Mouse (Mus musculus) midbrain, embryonic 14.5 days (tissue): ENCODE results near the gene Pagr1b. TPM values are rescaled to one million over a fixed set of nuclear protein-coding genes. Genes with fewer than 3 reads are reported as not detected.

Source experiments
- ATAC-seq: fragments of 200-750 bp; cut with Nextera tagmentation; 2 replicates; pipeline ENCODE4 v1.8.0; 2017; ENCODE audit warnings: moderate number of reproducible peaks, moderate library complexity; ENCODE audit not compliant: low FRiP score, low TSS enrichment
- DNase-seq: peaks from one replicate; pipeline ENCODE4 v3.0.0-alpha.2; 2015
- H3K27ac ChIP-seq: fragments of 300-500 bp; sonication (generic); replicated peaks from 2 replicates; pipeline ENCODE4 v1.5.1; 2014; ENCODE audit warnings: mild to moderate bottlenecking, low read depth, low read length, moderate library complexity
- H3K27me3 ChIP-seq: fragments of 300-500 bp; sonication (generic); 2 replicates; pipeline ENCODE4 v1.6.1; 2014; ENCODE audit warnings: low read length, control low read depth, mixed read lengths; ENCODE audit not compliant: control insufficient read depth, insufficient read depth
- H3K36me3 ChIP-seq: fragments of 300-500 bp; sonication (generic); 2 replicates; pipeline ENCODE4 v1.6.1; 2014; ENCODE audit warnings: low read length, control low read depth; ENCODE audit not compliant: control insufficient read depth, insufficient read depth
- H3K4me1 ChIP-seq: fragments of 300-500 bp; sonication (generic); 2 replicates; pipeline ENCODE4 v1.6.1; 2014; ENCODE audit warnings: mild to moderate bottlenecking, antibody characterized with exemption, low read length, control low read depth; ENCODE audit not compliant: control insufficient read depth, insufficient read depth
- H3K4me2 ChIP-seq: fragments of 300-500 bp; sonication (generic); 2 replicates; pipeline ENCODE4 v1.6.1; 2014; ENCODE audit warnings: mild to moderate bottlenecking, low read length, moderate library complexity
- H3K4me3 ChIP-seq: fragments of 300-500 bp; sonication (generic); replicated peaks from 2 replicates; pipeline ENCODE4 v1.5.1; 2014; ENCODE audit warnings: low read depth, low read length
- H3K9ac ChIP-seq: fragments of 300-500 bp; sonication (generic); replicated peaks from 2 replicates; pipeline ENCODE4 v1.6.1; 2014; ENCODE audit warnings: mild to moderate bottlenecking, low read length, moderate library complexity
- H3K9me3 ChIP-seq: fragments of 300-500 bp; sonication (generic); 2 replicates; pipeline ENCODE4 v1.6.1; 2016; ENCODE audit warnings: low read length, control low read depth, mixed read lengths; ENCODE audit not compliant: control insufficient read depth
- WGBS: fragments of 180-500 bp; shearing (Covaris S2); extraction: QIAGEN DNeasy Blood & Tissue Kit; methylation state at CpG from one replicate; pipeline ENCODE4 v1.1.7; 2014; 5-methylcytosine and 5-hydroxymethylcytosine counted together
- polyA plus RNA-seq: library from polyadenylated mRNA; unstranded; fragments of >200 nt; fragmentation: Nextera tagmentation; extraction: Ambion mirVana; gene quantifications from 2 replicates; pipeline ENCODE4 v1.2.1, GENCODE M21; 2014

Pagr1b gene
- polyA plus RNA-seq, 1 experiment from 2014 or later: not detected

DNA sequence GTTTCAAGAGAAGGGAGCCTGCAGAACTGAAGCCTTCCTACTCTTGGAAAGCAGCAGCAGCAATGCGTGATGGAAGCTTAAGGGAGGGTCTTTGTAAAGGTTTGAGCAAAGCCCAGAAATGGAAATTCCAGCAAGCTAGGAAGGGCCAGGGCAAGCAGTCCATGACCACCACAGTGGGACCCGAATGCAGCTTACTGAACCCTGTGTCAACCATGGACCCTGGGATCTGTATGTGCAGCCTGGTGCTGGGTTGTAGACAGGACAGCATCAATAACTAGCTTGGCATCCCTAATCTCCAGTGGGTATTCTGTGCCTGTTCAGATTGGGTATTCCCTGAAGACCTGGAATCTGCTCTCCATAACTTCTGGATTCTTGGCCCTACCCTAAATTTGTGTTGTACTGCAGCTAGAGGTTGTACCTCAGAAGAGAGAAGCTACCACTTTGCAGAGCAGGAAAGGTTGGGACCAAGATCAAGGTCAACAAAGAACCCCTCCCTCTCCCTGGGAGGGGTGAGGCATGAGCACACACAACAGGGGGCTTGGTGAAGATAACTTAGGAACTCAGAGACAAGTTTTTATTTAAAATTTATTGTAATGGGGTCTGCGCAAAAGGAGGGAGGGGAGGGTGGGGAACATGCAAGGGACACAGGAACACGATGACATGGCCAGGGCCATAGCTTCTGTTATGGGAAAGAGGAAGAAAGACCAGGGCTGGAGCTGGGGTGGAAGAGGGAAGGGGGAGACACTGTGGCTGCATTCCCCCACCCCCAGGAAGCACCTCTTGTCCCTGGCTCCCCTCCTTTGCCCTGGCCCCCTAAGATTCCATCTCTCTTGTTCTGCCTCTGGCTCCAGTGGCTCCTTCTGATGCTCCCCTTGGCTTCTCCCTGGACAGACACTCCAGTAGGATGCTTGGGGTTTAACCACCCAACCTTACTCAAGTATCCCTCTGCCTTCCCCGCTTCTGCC lies 5.6 kb upstream of the Pagr1b start:
- Histone ChIP-seq H3K27me3 (no peaks in the 10 kb centered on the region), H3K4me3 (peak overlapping the region; percentile 45), H3K27ac (peak overlapping the region; percentile 80), H3K4me1 (peaks cover 50% of the 10 kb centered on the region), H3K9ac (peak overlapping the region; percentile 99), H3K36me3 (peaks cover 31% of the 10 kb centered on the region), H3K4me2 (peak overlapping the region; percentile 84), H3K9me3 (no peaks in the 10 kb centered on the region)
- DNase-seq (no peak), ATAC-seq (no peak)
- WGBS: 40% methylated on average over 5 of the region's 5 CpGs

DNA sequence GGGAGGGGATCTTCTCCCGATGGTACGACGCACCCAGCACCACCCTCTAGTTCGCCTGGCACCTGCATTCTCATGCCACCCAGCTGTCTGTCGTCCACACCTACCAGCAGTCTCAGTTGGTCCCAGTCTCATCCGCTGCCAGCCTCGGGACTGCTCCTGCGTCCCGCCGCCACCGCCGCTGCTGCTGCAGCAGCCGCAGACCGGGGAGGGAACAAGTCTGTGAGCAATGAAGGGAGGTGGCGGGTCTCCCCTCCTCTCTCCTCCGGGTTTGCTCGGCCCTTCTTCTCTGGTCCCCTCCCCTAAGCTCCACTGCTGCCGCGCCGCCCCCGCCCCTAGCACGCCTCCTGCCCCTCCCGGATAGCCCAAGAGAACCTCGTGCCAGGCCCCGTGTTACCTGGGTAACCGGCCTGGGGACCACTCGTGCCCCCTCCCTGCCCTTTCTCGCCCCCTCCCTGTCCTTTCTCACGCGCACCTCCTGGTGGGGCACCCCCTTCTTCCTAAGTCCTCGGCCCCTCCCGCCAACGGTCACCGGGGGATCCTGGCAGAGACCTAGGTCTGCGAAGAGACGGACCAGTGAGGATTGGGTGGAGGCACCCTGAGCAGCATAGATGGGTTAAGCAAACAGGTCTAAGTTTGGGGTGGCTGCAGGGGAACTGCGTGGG lies 4.7 kb upstream of the Pagr1b start, which contains the start of the genes Gm42742 and Prrt2:
Gene Gm42742 (minus strand): TSS at position 197 of the 662 bp plus-strand sequence.
Gene Prrt2 (minus strand): TSS at position 311 of the 662 bp plus-strand sequence.
- Histone ChIP-seq H3K9me3 (no peaks in the 10 kb centered on the region), H3K4me2 (peak within 1 kb of the TSS; percentile 84), H3K27me3 (no peaks in the 10 kb centered on the region), H3K9ac (peak within 1 kb of the TSS; percentile 80), H3K36me3 (peaks cover 31% of the 10 kb centered on the region), H3K4me3 (peak within 1 kb of the TSS; percentile 45), H3K4me1 (peaks cover 50% of the 10 kb centered on the region), H3K27ac (peak within 1 kb of the TSS; percentile 80)
- WGBS: under 1% methylated on average over 37 of the region's 37 CpGs
- ATAC-seq (peak; percentile 21; the same call in 1 of the 2 replicates), DNase-seq (peak; percentile 75)

DNA sequence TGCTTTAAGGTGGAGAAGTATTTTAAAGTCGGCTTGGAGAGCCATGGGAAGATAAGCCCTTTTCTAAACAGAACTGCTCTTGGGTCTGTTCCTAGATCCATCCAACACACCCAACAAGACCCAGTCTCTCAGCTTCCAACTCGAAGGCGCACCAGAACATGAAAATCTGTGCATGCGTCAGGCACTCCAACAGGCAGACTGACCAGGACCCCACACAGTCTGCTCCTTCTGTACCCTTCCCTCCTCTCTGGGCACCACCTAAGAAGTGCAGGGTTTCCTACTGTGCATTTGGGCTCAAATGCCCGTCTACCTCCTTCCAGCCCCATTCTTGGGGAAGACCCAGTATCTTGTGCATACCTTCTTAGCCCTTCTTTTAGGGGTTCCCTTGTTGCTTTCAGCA lies 4.2 kb upstream of the Pagr1b start:
- H3K9ac ChIP-seq: peak overlapping the region; percentile 80
- H3K4me1 ChIP-seq: peaks cover 56% of the 10 kb centered on the region
- DNase-seq (no peak), ATAC-seq (no peak)
- no peaks in the 10 kb centered on the region for H3K27me3 ChIP-seq
- peaks cover 35% of the 10 kb centered on the region for H3K36me3 ChIP-seq
- peak overlapping the region; percentile 80 for H3K27ac ChIP-seq
- H3K4me3 ChIP-seq: peak overlapping the region; percentile 45
- peak overlapping the region; percentile 84 for H3K4me2 ChIP-seq
- H3K9me3 ChIP-seq: no peaks in the 10 kb centered on the region
- 25% methylated on average over 5 of the region's 5 CpGs for WGBS

DNA sequence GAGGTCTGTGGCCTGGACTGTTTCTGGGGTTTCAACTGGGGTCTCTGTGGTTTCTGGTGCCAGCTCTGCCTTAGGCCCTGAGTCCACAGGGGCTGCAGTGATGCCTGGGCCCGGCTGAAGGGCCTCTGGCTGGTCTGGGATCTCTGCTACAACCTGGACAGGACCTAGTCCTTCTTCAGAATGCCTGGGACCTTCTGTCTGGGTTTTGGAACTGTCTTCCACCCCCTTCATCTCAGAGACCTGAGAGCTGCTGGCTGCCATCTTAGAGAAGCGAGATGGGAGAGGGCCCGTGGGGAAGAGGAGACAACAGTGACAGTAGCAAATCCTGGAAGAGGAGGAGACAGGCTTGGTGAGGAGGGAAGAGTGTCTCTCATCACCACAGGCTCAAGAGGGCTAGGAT lies 3.7 kb upstream of the Pagr1b start:
- Histone ChIP-seq H3K27ac (peak overlapping the region; percentile 80; the same call in 1 of the 2 replicates), H3K36me3 (peaks cover 39% of the 10 kb centered on the region), H3K4me1 (peaks cover 58% of the 10 kb centered on the region), H3K27me3 (no peaks in the 10 kb centered on the region), H3K9ac (peak overlapping the region; percentile 80), H3K4me2 (peak overlapping the region; percentile 84), H3K9me3 (no peaks in the 10 kb centered on the region), H3K4me3 (peak overlapping the region; percentile 45)
- WGBS: 42% methylated on average over 3 of the region's 3 CpGs
- ATAC-seq (no peak), DNase-seq (no peak)

DNA sequence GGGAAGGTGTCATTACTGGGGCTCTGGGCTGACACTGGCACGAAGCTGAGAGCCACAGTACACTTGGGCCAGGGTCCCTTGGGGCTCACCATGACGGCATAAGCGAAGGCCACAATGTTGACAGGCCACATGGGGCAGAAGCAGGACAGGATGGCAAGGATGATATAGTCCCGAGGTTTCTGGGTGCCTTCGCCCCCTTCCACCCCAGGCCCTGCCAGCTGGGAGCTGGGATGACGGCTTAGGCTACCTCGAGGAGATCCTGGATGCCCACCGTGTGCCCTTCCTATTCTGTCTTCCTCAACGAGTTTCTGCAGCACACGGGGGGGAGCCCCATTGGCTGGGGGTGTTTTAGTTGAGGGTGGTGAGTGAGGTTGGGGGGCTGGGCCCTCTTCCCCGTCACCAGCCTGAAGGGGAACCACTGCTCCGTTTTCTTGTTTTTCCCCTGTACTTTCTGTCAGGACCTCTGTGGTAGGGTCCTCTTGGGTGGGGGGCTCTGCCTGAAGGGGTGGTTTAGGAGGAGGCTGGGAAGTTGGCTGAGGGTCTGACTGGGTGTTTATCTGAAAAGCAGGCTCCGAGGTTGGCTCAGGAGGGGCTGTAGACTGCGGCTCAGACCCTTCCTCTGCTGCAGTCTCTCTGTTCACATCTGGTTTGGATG lies 3.1 kb upstream of the Pagr1b start:
- ATAC-seq: no peak
- H3K36me3 ChIP-seq: peaks cover 40% of the 10 kb centered on the region

DNA sequence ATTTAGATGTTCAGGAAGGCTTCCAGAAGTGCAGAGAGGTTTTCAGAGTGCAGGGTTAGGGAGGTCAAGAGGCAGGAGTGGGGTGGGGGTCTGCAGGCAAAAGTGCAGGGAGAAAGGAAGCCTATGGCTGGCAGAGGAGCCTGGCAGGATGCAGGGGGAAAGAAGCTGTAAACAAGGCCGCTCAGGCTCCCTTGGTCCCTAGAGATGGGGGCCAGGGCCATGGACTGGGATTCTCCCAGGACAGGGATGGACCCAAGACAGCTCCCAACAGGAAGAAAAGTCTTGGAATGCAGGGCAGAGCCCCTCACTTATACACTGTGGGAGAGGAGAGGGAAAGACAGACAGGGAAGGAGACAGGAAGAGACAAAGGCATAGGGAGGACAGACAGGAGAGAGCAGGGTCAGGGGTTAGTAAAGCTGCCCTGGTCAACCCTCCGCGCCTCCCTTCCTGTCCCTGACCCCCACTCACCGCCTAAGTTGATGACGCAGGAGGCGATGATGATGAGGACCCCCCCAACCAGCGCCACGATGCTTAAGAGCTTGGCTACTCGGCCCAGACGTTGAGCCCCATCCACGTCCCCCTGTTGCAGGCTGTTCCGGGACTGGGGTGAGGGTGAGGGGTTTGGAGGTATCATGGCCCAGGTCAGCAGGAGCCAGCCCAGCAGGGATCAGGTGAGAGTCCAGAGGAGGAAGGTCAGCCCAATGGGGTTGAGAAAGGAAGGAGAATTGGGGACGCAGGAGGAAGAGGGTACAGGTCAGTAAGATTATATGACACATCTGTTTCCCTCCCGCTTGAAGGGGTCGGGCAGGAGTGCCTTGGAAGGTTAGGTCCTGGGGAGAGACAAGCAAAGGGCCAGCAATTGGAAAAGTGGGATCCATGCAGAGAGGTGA lies 2.4 kb upstream of the Pagr1b start:
- Histone ChIP-seq H3K9ac (peak overlapping the region; percentile 80; the same call in 1 of the 2 replicates), H3K4me1 (peaks cover 49% of the 10 kb centered on the region), H3K9me3 (no peaks in the 10 kb centered on the region), H3K4me3 (no peak overlapping the region), H3K27me3 (no peaks in the 10 kb centered on the region), H3K27ac (no peak overlapping the region), H3K4me2 (peak overlapping the region; percentile 84; the same call in 1 of the 2 replicates), H3K36me3 (peaks cover 40% of the 10 kb centered on the region)
- 89% methylated on average over 15 of the region's 15 CpGs for WGBS
- ATAC-seq: no peak
- no peak for DNase-seq

More for the DNA sequence above, 3.1 kb upstream of the Pagr1b start:
- Histone ChIP-seq H3K27ac (no peak overlapping the region), H3K4me3 (peak overlapping the region; percentile 45), H3K4me1 (peaks cover 57% of the 10 kb centered on the region), H3K27me3 (no peaks in the 10 kb centered on the region), H3K4me2 (peak overlapping the region; percentile 84), H3K9me3 (no peaks in the 10 kb centered on the region), H3K9ac (peak overlapping the region; percentile 80)
- DNase-seq: no peak
- WGBS: 86% methylated on average over 14 of the region's 14 CpGs

DNA sequence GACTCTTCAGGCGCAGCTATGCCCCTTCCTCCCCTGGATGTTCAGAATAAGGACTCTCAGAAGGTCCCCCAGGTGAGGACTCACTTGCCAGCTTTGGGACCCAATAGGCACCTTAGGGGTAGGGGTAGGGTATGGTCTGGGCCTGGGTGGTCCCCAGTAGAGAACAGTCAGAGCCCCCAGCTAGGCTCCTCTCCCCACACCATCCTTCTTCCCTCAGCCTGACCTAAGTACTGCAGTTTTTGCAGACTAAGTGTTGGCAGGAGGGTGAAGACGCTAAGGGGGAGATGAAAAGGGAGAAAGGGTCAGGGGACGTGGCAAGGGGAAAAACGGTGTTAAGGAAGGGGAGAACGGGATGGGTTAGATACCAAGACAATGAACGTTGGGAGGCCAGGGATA lies 1.7 kb upstream of the Pagr1b start:
- ATAC-seq: no peak
- DNase-seq: no peak
- no peaks in the 10 kb centered on the region for H3K9me3 ChIP-seq
- peak overlapping the region; percentile 90; the same call in 1 of the 2 replicates for H3K27ac ChIP-seq
- peak overlapping the region; percentile 5; the same call in 1 of the 2 replicates for H3K4me3 ChIP-seq
- H3K27me3 ChIP-seq: no peaks in the 10 kb centered on the region
- peaks cover 42% of the 10 kb centered on the region for H3K4me1 ChIP-seq
- WGBS: 55% methylated on average over 6 of the region's 6 CpGs
- peak overlapping the region; percentile 25; the same call in 1 of the 2 replicates for H3K4me2 ChIP-seq
- H3K9ac ChIP-seq: peak overlapping the region; percentile 80; the same call in 1 of the 2 replicates
- peaks cover 38% of the 10 kb centered on the region for H3K36me3 ChIP-seq
